Mouse (Mus musculus) urinary bladder, postnatal 14 days (tissue): Measurements from ENCODE around the gene Chchd3.

ENCODE experiments used
- DNase-seq: peaks from one replicate; pipeline ENCODE4 v3.0.0; 2021; ENCODE audit warnings: low spot score

Gene Chchd3

DNA sequence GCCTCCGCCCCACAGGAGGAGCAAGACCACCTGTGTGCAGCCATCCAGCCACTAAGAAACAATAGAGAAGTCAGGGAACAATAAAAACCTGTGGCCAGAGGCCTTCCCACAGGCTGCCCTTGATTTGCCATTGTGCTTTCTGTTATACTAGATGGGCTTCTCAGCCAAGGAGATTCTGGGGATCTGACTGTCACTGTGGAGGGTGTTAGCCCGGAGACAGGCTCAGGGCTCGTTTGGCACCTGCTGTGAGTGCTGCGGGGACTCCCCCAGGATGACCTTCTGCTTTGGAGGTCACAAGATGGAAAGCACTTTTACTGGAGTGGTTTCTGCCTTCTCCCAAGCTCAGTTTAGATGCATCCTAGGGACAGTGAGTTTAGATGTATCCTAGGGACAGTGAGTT is 262.5 kb downstream of the Chchd3 start:
- DNase-seq, result no peak

DNA sequence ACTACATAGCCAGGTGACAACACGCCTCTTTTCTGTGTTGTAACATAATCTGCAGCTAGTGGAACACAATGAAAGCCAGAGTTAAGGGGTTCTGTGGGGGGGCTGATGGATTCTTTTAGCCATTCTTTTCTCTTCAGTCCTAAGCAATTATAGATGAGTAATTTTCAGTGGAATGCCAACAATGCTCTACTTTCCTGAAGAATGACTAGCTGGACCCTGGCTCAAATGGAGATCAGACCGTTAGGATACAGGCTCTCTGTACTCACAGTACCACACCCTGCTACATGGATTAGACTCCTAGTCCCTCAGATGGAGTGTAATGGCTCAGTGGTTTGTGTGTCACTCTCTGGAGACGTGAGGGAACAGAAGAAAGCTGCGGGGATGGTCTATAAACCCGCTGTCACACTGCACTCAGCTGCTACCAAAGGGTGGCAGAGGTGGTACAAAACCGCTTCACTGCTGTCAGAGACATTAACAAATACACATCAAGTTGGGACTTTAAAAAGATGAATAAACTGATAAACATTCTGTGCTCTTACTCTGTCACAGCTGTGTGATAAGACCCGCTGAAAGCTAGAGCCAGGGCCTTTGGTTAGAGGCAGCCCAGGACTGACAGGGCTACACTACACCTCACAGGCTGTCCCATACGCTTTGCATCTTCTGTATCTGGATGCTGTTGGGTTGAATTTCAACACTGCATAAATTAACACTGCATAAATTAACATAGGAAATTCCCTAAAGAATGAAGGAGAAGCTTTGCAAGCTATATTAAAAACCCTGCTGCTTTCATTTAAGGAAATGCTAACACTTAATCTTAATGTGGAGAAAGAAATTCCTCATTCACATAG is 264.2 kb downstream of the Chchd3 start:
- no peak for DNase-seq

DNA sequence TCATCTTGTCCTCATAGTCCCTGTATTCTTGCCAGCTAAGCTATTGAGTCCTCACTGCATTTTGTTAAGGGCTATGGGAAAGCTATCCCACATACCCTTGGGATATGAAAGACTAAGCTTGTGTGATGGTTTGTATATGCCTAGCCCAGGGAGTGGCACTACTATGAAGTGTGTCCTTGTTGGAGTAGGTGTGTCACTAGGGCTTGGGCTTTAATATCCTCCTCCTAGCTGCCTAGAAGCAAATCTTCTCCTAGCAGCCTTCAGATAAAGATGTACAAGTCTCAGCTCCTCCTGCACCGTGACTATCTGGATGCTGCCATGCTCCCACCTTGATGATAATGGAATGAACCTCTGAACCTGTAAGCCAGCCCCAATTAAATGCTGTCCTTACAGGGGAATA is 266.5 kb downstream of the Chchd3 start:
- DNase-seq, result no peak

DNA sequence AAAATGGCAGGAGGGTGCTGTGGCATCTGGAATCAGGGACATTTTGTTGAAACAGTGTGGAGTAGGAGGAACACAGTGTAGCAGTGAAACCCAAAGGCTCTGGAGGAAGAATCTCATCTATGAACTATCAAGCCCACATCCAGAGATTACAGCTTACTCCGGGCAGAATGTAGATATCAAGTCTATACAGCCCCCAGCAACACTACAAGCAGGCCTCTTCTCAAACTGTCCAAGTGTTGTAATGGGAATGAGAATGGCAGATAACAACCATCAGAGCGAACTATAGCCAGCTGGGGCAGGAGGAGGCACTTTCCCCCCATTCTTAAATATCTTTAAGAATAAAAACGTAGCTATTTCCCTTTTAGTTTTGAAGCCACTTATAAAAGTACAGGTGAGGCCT is 266.9 kb downstream of the Chchd3 start:
- DNase-seq, result no peak

GRCm38 (mm10) chr6:32790487-32790886 is 269.6 kb downstream of the Chchd3 start:
- DNase-seq, result no peak

- no peak for DNase-seq
Observed at GRCm38 (mm10) chr6:32787399-32787798, 272.7 kb downstream of the Chchd3 start.

- DNase-seq, result no peak
Observed at GRCm38 (mm10) chr6:32786196-32786595, 273.9 kb downstream of the Chchd3 start.

DNA sequence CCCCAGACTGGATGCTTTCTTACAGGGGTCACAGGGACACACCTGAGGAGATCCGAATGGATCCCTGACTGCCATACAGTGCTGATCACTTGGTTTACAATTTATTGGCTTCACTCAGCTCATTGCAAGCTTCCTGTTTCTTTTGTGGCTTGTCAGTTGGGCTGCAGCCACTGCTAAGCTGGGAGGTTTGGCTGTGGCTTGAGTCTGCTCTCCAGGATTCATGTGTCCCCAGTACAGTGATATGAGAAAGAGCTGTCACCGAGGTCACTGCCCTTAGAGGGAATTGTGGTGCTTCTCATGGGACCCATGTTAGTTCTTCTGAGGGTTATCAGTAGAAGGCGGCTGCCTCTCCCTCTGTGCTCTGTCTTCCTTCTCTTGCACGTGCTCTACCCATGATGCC is 277.0 kb downstream of the Chchd3 start:
- DNase-seq, result no peak

DNA sequence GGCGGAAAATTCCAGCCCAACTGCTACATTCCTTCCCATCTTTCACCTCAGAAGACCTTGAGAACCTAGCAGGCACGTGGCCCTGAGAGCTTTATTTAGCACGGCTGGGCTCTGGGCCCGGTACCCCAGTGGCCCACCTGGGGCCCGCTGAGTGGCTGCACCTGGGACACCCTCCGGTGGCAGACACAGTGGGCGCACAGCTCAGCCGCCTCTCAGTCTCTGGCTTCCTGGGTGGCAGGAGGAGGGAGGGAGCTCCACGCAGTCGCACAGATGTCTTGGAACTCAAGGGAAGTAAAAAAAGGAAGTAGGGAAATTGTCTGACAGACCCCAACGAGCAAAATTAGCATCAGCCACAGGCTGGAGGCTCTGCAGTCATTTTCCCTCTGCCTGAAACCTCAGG is 279.5 kb downstream of the Chchd3 start:
- no peak for DNase-seq

DNA sequence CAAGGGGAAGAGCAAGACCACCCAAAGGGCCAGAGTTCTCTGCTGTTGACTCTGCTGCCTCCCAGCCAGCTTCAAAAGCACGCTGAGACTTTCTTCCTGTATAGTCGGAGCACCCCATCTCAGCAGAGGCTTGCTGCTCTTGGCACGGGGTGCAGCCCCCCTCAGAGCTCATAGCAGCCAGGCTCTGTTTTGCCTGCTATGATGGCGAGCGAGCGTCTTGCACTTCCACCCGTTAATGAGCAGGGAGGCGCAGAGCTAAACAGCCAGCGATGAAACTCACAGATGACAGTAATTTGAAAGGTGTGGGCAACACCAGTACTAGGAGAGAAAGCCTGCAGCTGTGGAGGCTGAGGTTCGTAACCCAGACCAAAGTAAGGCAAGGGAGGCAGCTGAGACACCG is 283.7 kb downstream of the Chchd3 start:
- no peak for DNase-seq

DNA sequence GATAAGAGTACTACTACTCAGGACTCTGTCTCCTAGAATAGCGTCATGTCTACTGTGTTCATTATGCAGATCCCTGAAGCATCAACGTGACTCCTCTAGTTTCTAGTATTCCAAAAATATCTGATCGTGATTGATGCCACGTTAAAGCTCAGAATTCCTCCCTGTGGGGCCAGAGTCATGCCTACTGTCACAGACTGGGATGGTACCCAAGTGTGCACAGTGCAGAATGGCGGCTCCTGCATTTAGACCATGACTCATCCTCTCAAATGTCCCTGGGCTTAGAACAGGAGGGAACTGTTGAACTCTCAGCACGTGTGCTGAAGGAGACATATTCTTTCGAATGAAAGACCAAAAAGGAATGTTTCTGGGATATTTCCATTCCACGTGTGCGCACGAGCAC is 305.5 kb downstream of the Chchd3 start:
- no peak for DNase-seq

DNA sequence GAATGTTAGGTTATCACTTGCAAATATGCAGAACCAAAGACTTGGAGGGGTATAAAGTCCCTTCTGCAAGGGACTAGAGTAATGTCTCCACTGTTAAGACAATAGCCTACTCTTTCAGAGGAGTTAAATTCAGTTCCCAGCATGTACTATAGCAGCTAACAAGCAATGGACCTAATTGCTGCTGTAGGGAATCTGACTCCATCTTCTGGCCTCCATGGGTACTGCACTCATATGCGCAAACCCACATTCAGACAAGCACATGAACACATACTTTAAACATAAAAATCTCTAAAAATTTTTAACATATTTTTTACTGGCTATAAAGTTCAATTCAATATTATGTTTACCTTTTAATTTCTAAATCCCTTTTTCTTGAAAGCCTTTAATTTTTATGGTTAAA is 310.2 kb downstream of the Chchd3 start:
- DNase-seq, result no peak

- no peak for DNase-seq
Observed at GRCm38 (mm10) chr6:32748777-32749176, 311.3 kb downstream of the Chchd3 start.

DNA sequence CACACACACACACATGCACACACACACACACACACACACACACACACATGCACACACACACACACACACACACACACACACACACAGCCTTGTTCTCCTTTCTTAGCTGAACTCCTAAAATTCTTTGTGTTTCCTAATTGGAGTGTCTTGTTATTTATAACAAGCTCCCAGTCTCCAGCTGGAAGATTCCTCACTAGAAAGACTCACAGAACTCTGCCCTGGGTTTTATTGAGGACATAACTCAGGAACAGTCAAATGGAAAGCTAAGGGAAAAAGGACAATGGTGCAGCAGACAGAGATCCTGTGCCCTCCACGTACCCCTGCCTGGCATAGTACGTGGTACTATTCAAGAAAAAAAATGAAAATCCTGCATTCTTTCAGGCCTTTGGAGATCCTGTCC is 312.7 kb downstream of the Chchd3 start:
- DNase-seq, result no peak
